Mouse (Mus musculus): ENCODE measurements around the gene Frat1. TPM values are rescaled to one million over a fixed set of nuclear protein-coding genes. Genes with fewer than 3 reads are reported as not detected.

Gene Frat1
- polyA plus RNA-seq, 1 experiment from 2014 or later = 14.4 TPM

GRCm38 (mm10) chr19:41808104-41808634 lies 21.6 kb upstream of the Frat1 start:
- Histone ChIP-seq H3K4me2 (replicated peaks; ENCODE audit: low read depth, low read length) (no peak overlapping the region), H3K4me3 (ENCODE audit: low read depth, low read length) (no peak overlapping the region), H3K36me3 (ENCODE audit: control insufficient read depth, insufficient read depth, low read length) (no peaks in the 10 kb centered on the region), H3K27me3 (ENCODE audit: control insufficient read depth, insufficient read depth, low read length) (no peaks in the 10 kb centered on the region), H3K4me1 (replicated peaks; ENCODE audit: control insufficient read depth, insufficient read depth, low read length) (no peaks in the 10 kb centered on the region), H3K27ac (ENCODE audit: low read depth, low read length) (no peak overlapping the region), H3K9ac (ENCODE audit: low read depth, low read length) (no peak overlapping the region), H3K9me3 (ENCODE audit: control insufficient read depth, low read length) (no peaks in the 10 kb centered on the region)
- ATAC-seq (ENCODE audit: low FRiP score) = no peak
- no peak for DNase-seq (ENCODE audit: low spot score)
- 85% methylated on average over 8 of the region's 8 CpGs for WGBS

- no peaks in the 10 kb centered on the region for H3K36me3 ChIP-seq (ENCODE audit: control insufficient read depth, insufficient read depth, low read length)
- no peaks in the 10 kb centered on the region for H3K9me3 ChIP-seq (ENCODE audit: control insufficient read depth, low read length)
- no peaks in the 10 kb centered on the region for H3K27me3 ChIP-seq (ENCODE audit: control insufficient read depth, insufficient read depth, low read length)
- WGBS = 87% methylated on average over 5 of the region's 5 CpGs
- DNase-seq (ENCODE audit: low spot score) (no peak), ATAC-seq (ENCODE audit: low FRiP score) (no peak)
- H3K4me1 ChIP-seq (replicated peaks; ENCODE audit: control insufficient read depth, insufficient read depth, low read length) = no peaks in the 10 kb centered on the region
- no peak overlapping the region for H3K9ac ChIP-seq (ENCODE audit: low read depth, low read length)
- no peak overlapping the region for H3K27ac ChIP-seq (ENCODE audit: low read depth, low read length)
- H3K4me3 ChIP-seq (ENCODE audit: low read depth, low read length) = no peak overlapping the region
- no peak overlapping the region for H3K4me2 ChIP-seq (replicated peaks; ENCODE audit: low read depth, low read length)
Measured at GRCm38 (mm10) chr19:41810074-41810473, 19.7 kb upstream of the Frat1 start.

GRCm38 (mm10) chr19:41812525-41812924 lies 17.2 kb upstream of the Frat1 start:
- Histone ChIP-seq H3K4me1 (replicated peaks; ENCODE audit: control insufficient read depth, insufficient read depth, low read length) (no peaks in the 10 kb centered on the region), H3K9ac (ENCODE audit: low read depth, low read length) (no peak overlapping the region), H3K9me3 (ENCODE audit: control insufficient read depth, low read length) (no peaks in the 10 kb centered on the region), H3K4me3 (ENCODE audit: low read depth, low read length) (no peak overlapping the region), H3K27ac (ENCODE audit: low read depth, low read length) (no peak overlapping the region), H3K4me2 (replicated peaks; ENCODE audit: low read depth, low read length) (no peak overlapping the region), H3K36me3 (ENCODE audit: control insufficient read depth, insufficient read depth, low read length) (no peaks in the 10 kb centered on the region), H3K27me3 (ENCODE audit: control insufficient read depth, insufficient read depth, low read length) (no peaks in the 10 kb centered on the region)
- ATAC-seq (ENCODE audit: low FRiP score) (no peak), DNase-seq (ENCODE audit: low spot score) (no peak)
- 91% methylated on average over 10 of the region's 10 CpGs for WGBS

- Histone ChIP-seq H3K4me3 (ENCODE audit: low read depth, low read length) (no peak overlapping the region), H3K9me3 (ENCODE audit: control insufficient read depth, low read length) (no peaks in the 10 kb centered on the region), H3K4me2 (replicated peaks; ENCODE audit: low read depth, low read length) (no peak overlapping the region), H3K27me3 (ENCODE audit: control insufficient read depth, insufficient read depth, low read length) (no peaks in the 10 kb centered on the region), H3K9ac (ENCODE audit: low read depth, low read length) (no peak overlapping the region), H3K27ac (ENCODE audit: low read depth, low read length) (no peak overlapping the region), H3K4me1 (replicated peaks; ENCODE audit: control insufficient read depth, insufficient read depth, low read length) (no peaks in the 10 kb centered on the region), H3K36me3 (ENCODE audit: control insufficient read depth, insufficient read depth, low read length) (no peaks in the 10 kb centered on the region)
- no peak for DNase-seq (ENCODE audit: low spot score)
- no peak for ATAC-seq (ENCODE audit: low FRiP score)
- WGBS = 89% methylated on average over 4 of the region's 4 CpGs
Measured at GRCm38 (mm10) chr19:41813374-41813773, 16.4 kb upstream of the Frat1 start.

GRCm38 (mm10) chr19:41816410-41816809 lies 13.4 kb upstream of the Frat1 start:
- WGBS = 72% methylated on average over 5 of the region's 5 CpGs

GRCm38 (mm10) chr19:41816915-41817314 lies 12.9 kb upstream of the Frat1 start:
- DNase-seq (ENCODE audit: low spot score) (no peak), ATAC-seq (ENCODE audit: low FRiP score) (no peak)
- H3K36me3 ChIP-seq (ENCODE audit: control insufficient read depth, insufficient read depth, low read length) = no peaks in the 10 kb centered on the region
- no peaks in the 10 kb centered on the region for H3K9me3 ChIP-seq (ENCODE audit: control insufficient read depth, low read length)
- no peak overlapping the region for H3K27ac ChIP-seq (ENCODE audit: low read depth, low read length)
- no peak overlapping the region for H3K4me3 ChIP-seq (ENCODE audit: low read depth, low read length)
- H3K9ac ChIP-seq (ENCODE audit: low read depth, low read length) = no peak overlapping the region
- H3K27me3 ChIP-seq (ENCODE audit: control insufficient read depth, insufficient read depth, low read length) = no peaks in the 10 kb centered on the region
- no peaks in the 10 kb centered on the region for H3K4me1 ChIP-seq (replicated peaks; ENCODE audit: control insufficient read depth, insufficient read depth, low read length)
- no peak overlapping the region for H3K4me2 ChIP-seq (replicated peaks; ENCODE audit: low read depth, low read length)
- WGBS = 61% methylated on average over 5 of the region's 5 CpGs

More at GRCm38 (mm10) chr19:41816410-41816809, 13.4 kb upstream of the Frat1 start:
- DNase-seq (ENCODE audit: low spot score) (no peak), ATAC-seq (ENCODE audit: low FRiP score) (no peak)
- no peaks in the 10 kb centered on the region for H3K36me3 ChIP-seq (ENCODE audit: control insufficient read depth, insufficient read depth, low read length)
- no peaks in the 10 kb centered on the region for H3K27me3 ChIP-seq (ENCODE audit: control insufficient read depth, insufficient read depth, low read length)
- H3K4me3 ChIP-seq (ENCODE audit: low read depth, low read length) = no peak overlapping the region
- no peaks in the 10 kb centered on the region for H3K9me3 ChIP-seq (ENCODE audit: control insufficient read depth, low read length)
- H3K9ac ChIP-seq (ENCODE audit: low read depth, low read length) = no peak overlapping the region
- no peak overlapping the region for H3K4me2 ChIP-seq (replicated peaks; ENCODE audit: low read depth, low read length)
- no peak overlapping the region for H3K27ac ChIP-seq (ENCODE audit: low read depth, low read length)
- H3K4me1 ChIP-seq (replicated peaks; ENCODE audit: control insufficient read depth, insufficient read depth, low read length) = no peaks in the 10 kb centered on the region

- Histone ChIP-seq H3K36me3 (ENCODE audit: control insufficient read depth, insufficient read depth, low read length) (no peaks in the 10 kb centered on the region), H3K4me3 (ENCODE audit: low read depth, low read length) (no peak overlapping the region), H3K4me2 (replicated peaks; ENCODE audit: low read depth, low read length) (no peak overlapping the region), H3K9me3 (ENCODE audit: control insufficient read depth, low read length) (no peaks in the 10 kb centered on the region), H3K9ac (ENCODE audit: low read depth, low read length) (no peak overlapping the region), H3K4me1 (replicated peaks; ENCODE audit: control insufficient read depth, insufficient read depth, low read length) (no peaks in the 10 kb centered on the region), H3K27me3 (ENCODE audit: control insufficient read depth, insufficient read depth, low read length) (no peaks in the 10 kb centered on the region), H3K27ac (ENCODE audit: low read depth, low read length) (no peak overlapping the region)
- no peak for ATAC-seq (ENCODE audit: low FRiP score)
- no peak for DNase-seq (ENCODE audit: low spot score)
- WGBS = 61% methylated on average over 10 of the region's 10 CpGs
Measured at GRCm38 (mm10) chr19:41817325-41817724, 12.4 kb upstream of the Frat1 start.

- H3K4me3 ChIP-seq (ENCODE audit: low read depth, low read length) = no peak overlapping the region
- no peaks in the 10 kb centered on the region for H3K27me3 ChIP-seq (ENCODE audit: control insufficient read depth, insufficient read depth, low read length)
- no peak overlapping the region for H3K4me2 ChIP-seq (replicated peaks; ENCODE audit: low read depth, low read length)
- 88% methylated on average over 4 of the region's 4 CpGs for WGBS
- H3K9me3 ChIP-seq (ENCODE audit: control insufficient read depth, low read length) = no peaks in the 10 kb centered on the region
- no peak for ATAC-seq (ENCODE audit: low FRiP score)
- no peak overlapping the region for H3K27ac ChIP-seq (ENCODE audit: low read depth, low read length)
- no peak overlapping the region for H3K9ac ChIP-seq (ENCODE audit: low read depth, low read length)
- no peak for DNase-seq (ENCODE audit: low spot score)
- no peaks in the 10 kb centered on the region for H3K4me1 ChIP-seq (replicated peaks; ENCODE audit: control insufficient read depth, insufficient read depth, low read length)
- no peaks in the 10 kb centered on the region for H3K36me3 ChIP-seq (ENCODE audit: control insufficient read depth, insufficient read depth, low read length)
Measured at GRCm38 (mm10) chr19:41818749-41819148, 11.0 kb upstream of the Frat1 start.

- ATAC-seq (ENCODE audit: low FRiP score) (no peak), DNase-seq (ENCODE audit: low spot score) (no peak)
- H3K27ac ChIP-seq (ENCODE audit: low read depth, low read length) = no peak overlapping the region
Measured at GRCm38 (mm10) chr19:41821436-41821835, 8.3 kb upstream of the Frat1 start.

More at GRCm38 (mm10) chr19:41821436-41821835, 8.3 kb upstream of the Frat1 start:
- H3K4me2 ChIP-seq (replicated peaks; ENCODE audit: low read depth, low read length) = no peak overlapping the region
- H3K9ac ChIP-seq (ENCODE audit: low read depth, low read length) = no peak overlapping the region
- H3K27me3 ChIP-seq (ENCODE audit: control insufficient read depth, insufficient read depth, low read length) = no peaks in the 10 kb centered on the region
- H3K4me1 ChIP-seq (replicated peaks; ENCODE audit: control insufficient read depth, insufficient read depth, low read length) = no peaks in the 10 kb centered on the region
- no peaks in the 10 kb centered on the region for H3K36me3 ChIP-seq (ENCODE audit: control insufficient read depth, insufficient read depth, low read length)
- no peaks in the 10 kb centered on the region for H3K9me3 ChIP-seq (ENCODE audit: control insufficient read depth, low read length)
- H3K4me3 ChIP-seq (ENCODE audit: low read depth, low read length) = no peak overlapping the region
- WGBS = 9% methylated on average over 5 of the region's 5 CpGs
